11 mouse cellular contexts compared by ENCODE assay signal in genomic region chr14:19970845-19971244, GRCm38 (mm10). TPM values are rescaled to one million over a fixed set of nuclear protein-coding genes. Genes with fewer than 3 reads are reported as not detected.
DNase-seq lines count a peak whose midpoint lies in the region; ATAC-seq lines count a peak whose summit lies in the region.
"Had no signal": no experiment of that assay in that cellular context is flagged by ENCODE, and none has a peak within 500 bp of the region (broad histone marks: within the 10 kb centered on the region; RNA-seq: fewer than 3 reads in every experiment).

No protein-coding gene starts in this region.

- no peak overlapping the region for H3K9ac ChIP-seq in neural tube, embryonic 13.5 days
- H3K9ac ChIP-seq in liver, embryonic 13.5 days = no peak overlapping the region
- no peak overlapping the region for H3K9ac ChIP-seq in stomach, embryonic 15.5 days
- H3K9ac ChIP-seq: limb, embryonic 13.5 days had no signal

- H3K4me2 ChIP-seq in neural tube, embryonic 13.5 days = 0 out of 2 replicates have a peak overlapping the region, but pooled peaks have one; percentile 11
- H3K4me2 ChIP-seq in liver, embryonic 13.5 days = no peak overlapping the region
- 0 out of 2 replicates have a peak overlapping the region, but pooled peaks have one; percentile 8 for H3K4me2 ChIP-seq in stomach, embryonic 15.5 days
- H3K4me2 ChIP-seq: limb, embryonic 13.5 days had no signal

- H3K4me1 ChIP-seq in neural tube, embryonic 13.5 days (replicated peaks) = peaks cover 73% of the 10 kb centered on the region
- H3K4me1 ChIP-seq in forebrain, embryonic 10.5 days = peaks cover 72% of the 10 kb centered on the region
- H3K4me1 ChIP-seq in liver, embryonic 13.5 days (replicated peaks) = peaks cover 11% of the 10 kb centered on the region
- H3K4me1 ChIP-seq in stomach, embryonic 15.5 days = 0 out of 2 replicates have a peak, but pooled peaks cover 10% of the 10 kb centered on the region

- H3K9me3 ChIP-seq in neural tube, embryonic 13.5 days = no peaks in the 10 kb centered on the region
- no peaks in the 10 kb centered on the region for H3K9me3 ChIP-seq in forebrain, embryonic 10.5 days
- H3K9me3 ChIP-seq in liver, embryonic 13.5 days (replicated peaks) = no peaks in the 10 kb centered on the region
- no peaks in the 10 kb centered on the region for H3K9me3 ChIP-seq in stomach, embryonic 15.5 days

- no peak for ATAC-seq in neural tube, embryonic 13.5 days (ENCODE audit: low read depth)
- peak; percentile 41; the same call in 1 of the 2 replicates for ATAC-seq in liver, embryonic 13.5 days (ENCODE audit: low read depth)
- no peak for ATAC-seq in stomach, embryonic 15.5 days (ENCODE audit: insufficient read depth, low FRiP score, low read depth)

- no peak for DNase-seq in neural tube, embryonic 10.5 days (ENCODE audit: extremely low spot score, low spot score)
- no peak for DNase-seq in forebrain, embryonic 10.5 days (ENCODE audit: extremely low spot score, low spot score)
- no peak for DNase-seq in liver, embryonic 13.5 days
- DNase-seq in cerebellum, adult 11 months = no peak
- DNase-seq in left cerebral cortex, postnatal 4 days = no peak
- DNase-seq: cerebellum, postnatal 10 days; heart, postnatal 4 days; thymus, adult 2 months had no signal

- no peaks in the 10 kb centered on the region for H3K36me3 ChIP-seq in neural tube, embryonic 13.5 days
- peaks cover 2% of the 10 kb centered on the region for H3K36me3 ChIP-seq in forebrain, embryonic 10.5 days (replicated peaks)
- no peaks in the 10 kb centered on the region for H3K36me3 ChIP-seq in liver, embryonic 13.5 days
- no peaks in the 10 kb centered on the region for H3K36me3 ChIP-seq in stomach, embryonic 15.5 days
- H3K36me3 ChIP-seq: limb, embryonic 13.5 days had no signal

- intact Hi-C loops in left cerebral cortex, postnatal 4 days (cut with DNase I) = loop anchor here (10.0 kb wide), 1 partner anchor 126 kb away; no protein-coding TSS in a partner anchor

- WGBS in neural tube, embryonic 13.5 days = 60% methylated on average over 3 of the region's 3 CpGs
- WGBS in forebrain, embryonic 10.5 days = 63% methylated on average over 3 of the region's 3 CpGs
- 4% methylated on average over 3 of the region's 3 CpGs for WGBS in liver, embryonic 13.5 days (ENCODE audit: insufficient replicate concordance)
- 41% methylated on average over 3 of the region's 3 CpGs for WGBS in stomach, embryonic 15.5 days

- H3K27ac ChIP-seq in neural tube, embryonic 13.5 days (replicated peaks) = peak overlapping the region; percentile 54
- peak overlapping the region; percentile 72 for H3K27ac ChIP-seq in forebrain, embryonic 10.5 days
- no peak overlapping the region for H3K27ac ChIP-seq in liver, embryonic 13.5 days
- 0 out of 2 replicates have a peak overlapping the region, but pooled peaks have one; percentile 7 for H3K27ac ChIP-seq in stomach, embryonic 15.5 days
- H3K27ac ChIP-seq: limb, embryonic 13.5 days had no signal

- H3K4me3 ChIP-seq in neural tube, embryonic 13.5 days = no peak overlapping the region
- H3K4me3 ChIP-seq in forebrain, embryonic 10.5 days = peak overlapping the region; percentile 5; the same call in 1 of the 2 replicates
- no peak overlapping the region for H3K4me3 ChIP-seq in liver, embryonic 13.5 days (replicated peaks)
- H3K4me3 ChIP-seq in stomach, embryonic 15.5 days (replicated peaks) = no peak overlapping the region
- H3K4me3 ChIP-seq: limb, embryonic 13.5 days had no signal

- no peaks in the 10 kb centered on the region for H3K27me3 ChIP-seq in neural tube, embryonic 13.5 days
- H3K27me3 ChIP-seq in forebrain, embryonic 10.5 days (ENCODE audit: poor library complexity, severe bottlenecking) = no peaks in the 10 kb centered on the region
- peaks cover 6% of the 10 kb centered on the region; the same call in 1 of the 2 replicates for H3K27me3 ChIP-seq in liver, embryonic 13.5 days
- no peaks in the 10 kb centered on the region for H3K27me3 ChIP-seq in stomach, embryonic 15.5 days (replicated peaks)
- H3K27me3 ChIP-seq: limb, embryonic 13.5 days had no signal

RNA-seq across cellular contexts. Expression of gene Gng2, which starts 6.6 kb away (rescaled TPM):
- polyA plus RNA-seq in neural tube, embryonic 13.5 days (2015; fragmentation: Nextera tagmentation; extraction: Ambion mirVana) = 299 and 332 TPM in 2 replicates
- polyA plus RNA-seq in forebrain, embryonic 10.5 days (2016; fragmentation: Nextera tagmentation; extraction: Ambion mirVana) = 81.0 and 86.1 TPM in 2 replicates
- polyA plus RNA-seq in liver, embryonic 13.5 days (2015; fragmentation: Nextera tagmentation; extraction: Ambion mirVana) = 8.8 and 9.5 TPM in 2 replicates
- 45.5 and 46.0 TPM in 2 replicates for polyA plus RNA-seq in stomach, embryonic 15.5 days (2015; fragmentation: Nextera tagmentation; extraction: Ambion mirVana)
- total RNA-seq in left cerebral cortex, postnatal 4 days (2021) = 100 to 1,000 TPM; 813 to 824 TPM
